Mouse (Mus musculus): ENCODE results near the gene Ccdc7a.

DNA sequence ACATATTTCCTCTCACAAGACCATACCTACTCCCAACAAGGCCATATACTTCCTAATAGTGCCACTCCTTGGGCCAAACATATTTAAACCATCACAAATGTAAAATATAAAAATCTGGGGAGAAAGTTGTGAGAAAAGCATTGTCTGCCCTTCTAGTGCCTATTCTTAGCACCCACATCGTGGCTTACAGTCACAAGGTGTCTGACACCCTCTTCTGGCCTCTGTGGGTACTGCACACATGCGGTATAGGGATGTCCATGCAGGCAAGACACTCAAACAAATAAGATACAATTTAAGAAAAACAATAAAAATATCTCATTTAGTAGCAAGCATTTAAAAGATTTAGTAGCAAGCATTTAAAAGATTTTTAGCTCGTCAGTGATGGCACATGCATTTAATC, 356.1 kb downstream of the Ccdc7a start:
- TF ChIP-seq CTCF (conservative IDR thresholded peaks at IDR 0.05; ENCODE audit: insufficient read depth, insufficient read length, low read depth, low read length) (peak; percentile 90), POLR2A (IDR thresholded peaks at IDR 0.05; ENCODE audit: low read depth, low read length) (no peak)
